Mouse (Mus musculus) embryonic stem cell, embryonic (primary cell): ENCODE measurements around the gene Sh3bgrl.

Experiments
- CTCF ChIA-PET, 4 experiments: fragments of 300-600 bp in 2 of 4; fragments of 350-600 bp in 2 of 4; sonication (Branson Sonifier 250); formaldehyde crosslinking; loops; one replicate each; lab custom pipeline; 2022; ENCODE audit warnings: inconsistent platforms in 2 of 4; lab: Charles Lee
- POLR2A ChIA-PET, 4 experiments: fragments of 300-600 bp in 2 of 4; fragments of 350-600 bp in 2 of 4; sonication (Branson Sonifier 250); formaldehyde crosslinking; loops; one replicate each; lab custom pipeline; 2022; ENCODE audit warnings: antibody characterized with exemption in 4 of 4, inconsistent platforms in 1 of 4; lab: Charles Lee

Gene Sh3bgrl

DNA sequence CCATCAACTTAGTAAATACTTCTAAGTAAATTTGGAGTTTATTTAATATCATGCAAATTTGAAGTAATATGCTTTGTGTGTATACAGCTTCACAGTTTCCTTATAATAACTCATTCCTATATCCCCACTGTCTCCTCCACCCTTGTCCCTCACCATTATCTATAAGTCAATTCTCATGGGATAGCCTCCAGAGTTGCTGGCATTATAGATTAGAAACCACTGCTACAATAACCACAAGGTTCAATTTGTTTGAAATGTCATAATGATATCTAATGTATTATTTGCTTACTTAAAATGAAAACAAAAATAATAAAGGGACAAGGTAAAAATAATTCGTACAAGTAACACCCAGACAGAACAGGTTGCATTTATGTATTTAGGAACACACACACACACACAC is 31.7 kb downstream of the Sh3bgrl start:
- ChIA-PET CTCF (no interaction called here), POLR2A (no interaction called here)

DNA sequence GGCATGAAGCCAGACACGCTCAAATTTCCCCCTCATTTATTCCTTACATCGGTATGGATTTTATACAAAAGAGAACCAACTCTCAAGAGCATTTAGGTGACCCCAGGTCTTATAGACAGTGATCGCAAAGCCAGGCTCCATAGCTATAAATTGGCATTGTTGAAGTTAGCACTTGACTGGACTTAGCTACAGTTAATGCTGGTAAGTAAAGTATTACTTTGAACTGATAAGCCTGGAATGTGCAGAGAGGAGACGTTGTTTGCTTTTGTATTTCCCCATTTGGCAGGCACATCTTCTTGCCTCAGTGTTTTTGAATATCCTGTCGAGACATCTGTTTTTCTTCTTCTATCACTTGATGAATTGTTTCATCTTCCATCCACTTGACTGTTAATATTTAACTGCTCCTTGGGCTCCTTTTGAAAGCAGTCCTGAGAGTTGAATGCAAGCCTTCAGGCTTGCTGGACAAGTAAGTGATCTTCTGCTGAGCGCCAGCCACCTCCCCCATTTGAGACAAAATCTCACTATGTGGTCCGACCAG is 32.5 kb downstream of the Sh3bgrl start:
- POLR2A ChIA-PET, result no interaction called here
- CTCF ChIA-PET, result no interaction called here

DNA sequence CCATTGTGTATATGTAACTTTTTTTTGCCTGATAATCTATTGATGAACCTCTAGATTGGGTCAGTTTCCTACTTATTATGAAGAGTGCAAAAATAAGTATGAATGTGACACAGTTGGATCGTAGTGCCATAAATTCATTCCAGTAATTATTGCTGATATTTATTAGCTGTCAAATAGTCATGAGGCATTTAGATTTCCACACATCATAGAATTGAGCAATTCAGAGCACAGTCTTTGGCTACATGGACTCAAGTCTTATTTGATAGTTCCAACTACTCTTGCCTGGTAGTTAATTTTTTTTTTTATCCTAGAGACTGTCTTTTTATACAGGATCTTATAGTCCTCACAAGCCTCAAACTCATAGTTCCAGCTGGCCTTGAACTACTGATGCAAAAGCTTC is 34.9 kb downstream of the Sh3bgrl start:
- ChIA-PET POLR2A (interaction anchor here in 1 of 4 experiments (0.6 kb wide), 1 partner anchor 8 kb away, joined by 4 read pairs; no protein-coding TSS in a partner anchor), CTCF (no interaction called here)

DNA sequence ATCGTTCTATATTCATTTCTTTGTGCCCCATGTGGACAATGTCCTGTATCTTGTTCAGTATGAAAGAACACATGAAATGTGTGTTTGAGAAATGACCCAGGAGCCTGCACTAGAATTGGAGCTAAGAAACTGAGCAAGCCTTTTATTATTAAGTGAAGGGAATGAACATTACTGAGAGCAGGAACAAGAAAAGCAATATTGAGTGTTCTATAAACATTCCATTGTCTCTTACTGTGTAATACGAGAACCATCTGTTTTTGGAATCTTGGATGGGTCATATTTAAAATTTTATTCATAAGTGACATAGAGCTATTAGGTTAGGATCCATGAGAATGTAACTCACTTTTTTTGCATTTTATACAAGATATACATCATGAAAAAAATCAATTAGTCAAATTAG is 36.7 kb downstream of the Sh3bgrl start:
- ChIA-PET POLR2A (no interaction called here), CTCF (no interaction called here)

DNA sequence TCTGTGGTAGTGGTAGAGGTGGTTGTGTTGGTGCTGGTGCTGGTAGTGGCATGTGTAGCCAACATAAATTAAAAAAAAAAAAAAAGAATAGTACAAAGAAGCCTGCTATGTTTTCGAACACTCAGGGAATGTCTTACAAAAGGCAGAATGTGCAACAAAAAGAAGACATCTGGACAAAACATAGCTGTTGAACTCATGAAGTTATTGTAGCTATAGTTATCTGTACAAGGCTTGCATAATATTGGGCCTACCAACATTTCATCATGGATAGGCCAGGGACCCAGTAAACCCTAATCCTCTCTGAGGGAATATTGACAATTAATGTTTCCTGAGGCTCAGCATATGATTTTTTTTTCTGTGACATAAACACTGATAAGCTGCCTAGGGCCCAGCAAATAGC is 37.3 kb downstream of the Sh3bgrl start:
- POLR2A ChIA-PET, result no interaction called here

DNA sequence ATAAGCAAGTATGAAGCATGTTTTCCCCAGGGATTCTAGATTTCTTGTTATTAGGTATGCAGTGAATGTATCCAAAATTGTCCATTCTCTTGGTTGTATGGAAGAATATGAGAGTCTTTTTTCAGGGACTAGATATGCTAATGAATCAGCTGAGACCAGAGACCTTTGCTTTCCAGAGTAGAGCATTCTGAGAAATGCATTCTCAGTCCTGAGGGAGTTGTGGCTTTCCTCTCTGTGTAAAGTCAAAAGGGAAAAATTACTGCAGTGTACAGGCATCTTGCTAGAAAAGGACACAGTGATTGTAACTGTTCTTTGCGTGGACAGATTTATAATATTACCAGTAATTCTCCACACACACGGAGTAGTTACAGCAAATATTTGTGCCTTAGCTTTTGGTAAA is 38.3 kb downstream of the Sh3bgrl start:
- POLR2A ChIA-PET, result no interaction called here
- CTCF ChIA-PET, result no interaction called here

More for the DNA sequence above, 37.3 kb downstream of the Sh3bgrl start:
- CTCF ChIA-PET, result no interaction called here

DNA sequence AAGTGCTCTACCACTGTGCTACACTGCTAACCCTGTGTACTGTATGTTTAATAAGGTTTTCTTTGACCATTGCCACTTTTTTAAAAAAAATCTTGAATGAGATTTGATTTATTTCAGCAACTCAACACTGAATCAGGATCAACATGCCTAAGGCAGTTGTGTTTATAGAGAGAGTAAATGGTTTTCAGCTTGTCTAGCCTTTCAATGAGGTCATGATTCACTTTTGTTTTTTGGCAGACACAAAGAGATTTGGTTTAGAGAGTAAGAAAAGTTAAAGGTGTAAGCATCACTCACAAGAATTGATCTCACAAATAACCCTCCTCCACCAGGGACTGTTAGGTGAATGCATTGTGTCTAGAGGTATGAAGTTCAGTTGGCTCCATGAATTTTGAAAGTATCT is 41.1 kb downstream of the Sh3bgrl start:
- CTCF ChIA-PET, result no interaction called here
- POLR2A ChIA-PET, result no interaction called here

DNA sequence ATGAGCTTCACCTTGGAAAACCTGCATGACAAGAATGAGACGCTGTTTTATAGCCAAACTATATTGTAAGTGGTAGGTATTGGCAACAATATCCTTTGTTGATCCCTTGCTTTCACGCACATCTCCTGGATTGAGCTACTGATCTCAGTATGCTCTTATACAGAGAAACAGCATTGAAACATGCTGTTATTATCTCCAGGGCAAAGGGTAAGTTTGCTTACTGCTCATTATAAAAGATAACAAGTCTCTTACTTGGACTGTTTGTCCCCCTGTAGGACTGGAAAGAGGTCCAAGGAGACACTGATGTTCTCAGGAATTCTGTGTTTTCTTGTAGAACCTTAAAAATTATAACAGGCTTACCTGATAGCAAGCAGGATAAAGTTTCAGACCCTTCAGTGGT is 41.7 kb downstream of the Sh3bgrl start:
- CTCF ChIA-PET, result no interaction called here
- POLR2A ChIA-PET, result no interaction called here

DNA sequence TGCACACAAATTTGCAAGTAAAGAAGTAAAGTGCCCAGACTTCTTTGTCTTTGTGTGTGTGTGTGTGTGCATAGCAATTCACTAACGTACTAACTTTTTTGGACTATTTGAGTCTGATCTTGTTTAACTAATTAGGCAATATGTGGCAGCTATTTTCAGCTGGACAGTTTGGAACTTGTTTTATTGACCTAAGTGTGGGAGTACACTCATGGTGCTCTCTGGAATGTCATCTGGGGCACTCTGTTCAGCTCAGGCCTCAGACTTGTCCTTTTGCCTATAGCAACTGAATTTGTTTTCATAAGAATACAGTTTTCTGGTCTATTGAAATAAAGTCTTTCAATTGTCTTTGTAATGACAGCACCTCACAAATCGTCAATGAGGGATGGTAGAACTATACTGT is 42.1 kb downstream of the Sh3bgrl start:
- POLR2A ChIA-PET, result no interaction called here
- CTCF ChIA-PET, result no interaction called here

DNA sequence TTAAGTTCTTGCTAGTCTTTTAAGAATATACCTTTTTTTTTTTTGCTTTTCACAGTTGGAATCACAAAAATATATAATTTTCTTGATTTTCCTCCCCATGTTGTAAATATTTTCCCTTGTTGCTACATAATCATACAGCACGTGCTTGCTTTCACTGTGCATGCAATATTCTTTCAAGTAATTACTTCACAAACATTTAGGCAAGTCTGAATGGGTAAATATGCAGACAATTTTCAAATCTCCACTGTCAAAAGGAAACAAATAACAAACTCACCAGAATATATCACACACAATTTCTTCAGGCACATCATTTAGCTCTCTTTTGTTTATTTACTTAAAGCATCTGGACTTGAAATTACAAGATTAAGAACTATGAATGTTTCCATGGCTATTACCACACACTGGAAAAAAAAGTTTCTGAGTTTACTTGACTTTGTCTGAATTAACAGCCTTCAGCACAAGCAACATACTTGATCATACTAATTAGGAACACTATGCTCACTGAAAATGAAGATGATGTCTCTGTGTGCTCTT is 46.2 kb downstream of the Sh3bgrl start:
- CTCF ChIA-PET, result no interaction called here

DNA sequence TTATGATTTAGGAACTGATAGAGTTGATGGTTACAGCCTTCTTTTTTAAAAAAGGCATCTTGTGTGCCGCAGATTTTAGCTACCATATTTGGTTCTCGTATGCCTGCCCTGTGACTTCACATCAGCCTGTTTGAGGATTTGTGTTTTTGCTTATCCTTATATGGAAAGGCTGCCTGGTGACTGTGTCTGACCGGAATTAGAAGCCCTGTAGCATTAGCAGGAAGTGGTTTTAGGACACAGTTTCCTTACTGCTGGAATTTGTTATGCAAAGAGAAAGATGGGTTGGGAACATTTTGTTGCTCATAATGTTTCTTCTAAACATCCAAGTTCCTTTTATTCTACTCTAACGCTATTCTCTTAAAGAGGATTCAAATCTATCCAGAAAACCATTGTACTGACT is 47.1 kb downstream of the Sh3bgrl start:
- POLR2A ChIA-PET, result no interaction called here
- CTCF ChIA-PET, result no interaction called here

More for the DNA sequence above, 46.2 kb downstream of the Sh3bgrl start:
- POLR2A ChIA-PET, result no interaction called here

DNA sequence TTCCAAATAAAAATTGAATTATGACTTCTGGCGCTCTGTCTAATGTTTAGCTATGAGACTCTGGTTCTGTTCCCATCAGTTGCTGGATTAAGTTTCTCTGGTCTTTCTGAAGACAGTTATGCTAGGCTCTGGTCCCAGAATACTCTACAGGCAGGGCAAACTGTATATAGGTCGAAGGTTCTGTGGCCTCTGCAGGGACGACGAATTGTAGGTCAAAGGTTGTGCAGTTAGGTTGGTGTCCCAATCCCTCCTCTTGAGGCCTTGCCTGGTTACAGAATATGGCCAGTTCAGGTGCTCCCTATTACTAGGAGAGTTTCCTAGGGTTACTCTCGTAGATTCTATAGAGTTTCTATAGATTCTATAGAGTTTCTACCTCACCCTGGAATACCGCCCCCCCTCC is 50.6 kb downstream of the Sh3bgrl start:
- ChIA-PET CTCF (no interaction called here), POLR2A (no interaction called here)

DNA sequence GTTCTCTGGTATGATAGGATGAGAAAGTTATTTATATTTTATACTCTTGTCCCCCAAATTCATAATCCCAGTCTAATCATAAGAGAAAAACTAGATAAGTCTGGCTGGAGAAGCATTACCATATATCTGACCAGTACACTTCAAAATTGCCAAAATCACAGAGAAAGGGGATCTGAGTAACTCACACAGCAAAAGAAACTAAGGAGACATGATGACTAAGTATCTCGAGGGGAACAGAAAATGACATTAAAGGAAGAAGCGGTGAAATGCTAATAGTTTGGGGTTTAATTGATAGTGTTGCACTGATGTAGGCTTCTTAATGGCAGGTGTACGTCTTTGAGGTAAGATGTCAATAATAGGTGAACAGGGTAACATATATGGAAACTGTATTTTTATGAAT is 51.9 kb downstream of the Sh3bgrl start:
- POLR2A ChIA-PET, result no interaction called here
- CTCF ChIA-PET, result no interaction called here

DNA sequence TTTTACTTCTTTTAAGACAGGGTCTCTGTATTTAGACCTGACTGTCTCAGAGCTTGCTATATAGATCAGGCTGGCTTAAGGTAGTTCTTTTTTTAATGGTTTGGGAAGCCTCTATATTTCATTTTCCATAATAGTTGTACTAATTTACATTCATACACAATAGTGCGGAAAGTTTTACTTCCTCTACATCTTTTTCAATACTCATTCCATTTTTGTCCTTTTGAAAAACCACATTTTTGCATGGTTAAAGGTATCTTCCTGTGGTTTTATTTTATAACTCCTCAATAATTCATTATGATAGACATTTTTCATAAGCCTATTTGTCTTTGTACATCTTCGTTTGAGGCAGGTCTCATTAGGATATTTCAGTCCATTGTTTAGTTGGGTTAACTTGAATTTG is 56.1 kb downstream of the Sh3bgrl start:
- ChIA-PET CTCF (no interaction called here), POLR2A (no interaction called here)

DNA sequence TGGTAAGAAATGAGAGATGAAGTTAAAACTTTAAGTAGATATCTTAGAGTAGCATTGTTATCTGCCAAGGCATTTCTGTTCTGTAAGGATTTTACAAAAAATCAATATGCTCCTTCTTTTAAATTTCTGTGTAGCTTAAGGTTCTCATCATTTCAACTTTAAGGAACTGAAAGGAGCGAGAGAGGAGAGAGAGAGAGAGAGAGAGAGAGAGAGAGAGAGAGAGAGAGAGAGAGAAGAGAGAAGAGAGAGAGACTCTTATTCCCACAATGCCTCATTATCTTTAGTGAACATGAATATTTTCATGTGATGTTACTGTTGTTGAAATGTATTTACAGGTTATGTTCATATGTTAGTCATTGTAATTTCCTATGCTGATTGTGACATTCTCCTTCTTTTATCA is 65.2 kb downstream of the Sh3bgrl start:
- POLR2A ChIA-PET, result no interaction called here
- CTCF ChIA-PET, result no interaction called here

DNA sequence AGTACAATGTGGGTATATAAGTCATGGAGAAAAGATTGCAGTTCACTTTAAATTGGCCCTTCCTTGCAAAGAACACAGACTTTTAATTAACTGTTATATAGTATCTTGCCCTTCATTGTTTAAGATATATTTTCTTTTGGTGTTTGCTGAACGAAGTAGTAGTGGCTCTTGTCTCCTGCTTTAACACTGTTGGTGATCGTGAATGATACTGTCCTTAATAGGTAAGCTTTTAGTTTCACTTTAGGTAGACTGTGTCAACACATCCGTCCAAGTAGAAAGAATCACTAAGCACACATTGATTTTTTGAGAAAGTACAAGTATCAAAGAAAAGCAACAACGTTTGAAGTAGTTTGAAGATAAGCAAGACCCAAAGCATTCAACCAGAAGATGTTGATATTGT is 65.7 kb downstream of the Sh3bgrl start:
- ChIA-PET POLR2A (no interaction called here), CTCF (no interaction called here)

DNA sequence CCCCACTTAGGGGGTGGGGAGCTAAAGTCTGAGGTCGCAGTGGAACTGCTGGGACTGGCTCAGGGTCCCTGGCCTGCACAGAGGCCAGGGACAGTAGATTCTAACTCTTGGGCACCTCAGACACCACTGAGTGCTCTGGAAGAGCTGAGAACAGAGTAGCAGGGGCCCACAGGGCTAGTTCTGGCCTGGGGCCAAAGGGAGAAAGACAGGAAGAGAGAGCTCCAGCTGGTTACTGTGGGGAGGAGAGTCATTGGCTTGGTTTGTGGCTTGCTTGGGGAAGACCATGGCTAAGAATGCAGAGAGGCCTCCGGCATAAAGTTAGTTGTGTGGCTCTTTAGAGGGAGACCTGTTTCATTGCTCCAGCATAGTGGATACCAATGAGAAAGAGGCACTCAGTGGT is 79.9 kb downstream of the Sh3bgrl start:
- ChIA-PET CTCF (no interaction called here), POLR2A (no interaction called here)

DNA sequence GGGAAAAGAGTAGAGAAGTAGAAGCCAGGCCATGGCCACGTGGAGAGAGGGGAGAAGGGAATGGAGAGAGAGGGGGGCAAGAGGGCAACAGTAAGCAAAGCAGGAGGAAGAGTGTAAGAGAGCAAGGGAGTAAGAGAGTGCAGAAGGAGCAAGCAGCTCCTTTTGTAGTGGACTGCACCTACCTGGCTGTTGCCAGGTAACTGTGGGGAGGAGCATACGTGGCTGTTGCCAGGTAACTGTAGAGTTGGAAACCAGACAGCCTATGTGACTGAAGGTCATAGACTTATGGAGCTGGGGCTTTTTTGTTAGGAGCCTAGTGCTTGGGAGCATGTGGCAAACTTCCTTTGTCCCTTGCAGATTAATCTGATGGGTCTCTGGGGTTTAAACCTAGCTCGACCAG is 80.3 kb downstream of the Sh3bgrl start:
- CTCF ChIA-PET, result interaction anchor here in 1 of 4 experiments (0.7 kb wide), 1 partner anchor 47 kb away, joined by 4 read pairs; no protein-coding TSS in a partner anchor
- POLR2A ChIA-PET, result no interaction called here

DNA sequence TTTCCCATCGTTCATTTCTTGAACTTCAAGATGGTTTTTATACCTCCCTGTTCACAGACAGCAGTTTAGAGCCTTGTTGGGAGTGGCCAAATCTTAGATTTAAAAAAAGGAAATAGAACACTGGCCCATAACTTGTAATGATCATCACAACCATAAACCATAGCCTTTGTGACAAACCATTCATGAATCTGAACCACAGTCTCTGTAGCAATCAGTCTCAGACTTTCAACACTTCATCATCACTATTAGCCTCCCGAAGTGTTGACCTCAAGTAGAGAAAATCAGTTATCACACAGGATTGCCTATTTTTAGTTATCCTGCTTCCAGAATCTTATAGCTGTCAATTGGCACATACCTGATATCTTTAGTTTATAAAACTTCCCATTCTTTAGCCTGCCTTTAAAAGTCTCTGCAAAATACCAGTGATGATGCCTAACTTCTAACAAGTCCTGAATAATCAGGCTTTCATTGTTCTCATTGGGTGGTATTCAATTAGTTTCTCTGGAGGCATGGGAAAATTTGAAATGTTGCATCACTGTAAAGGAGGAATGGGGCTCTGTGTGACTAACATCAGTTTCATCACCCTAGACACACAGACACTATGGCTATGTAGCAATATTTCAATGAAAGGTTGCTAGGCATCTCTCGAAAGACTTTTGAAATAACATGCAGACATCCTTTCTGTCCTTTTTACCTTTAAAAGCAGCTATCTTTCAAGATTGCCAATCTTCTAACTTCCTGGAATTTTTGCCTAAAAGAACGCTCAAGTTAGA is 89.7 kb downstream of the Sh3bgrl start:
- CTCF ChIA-PET, result no interaction called here
- POLR2A ChIA-PET, result no interaction called here

DNA sequence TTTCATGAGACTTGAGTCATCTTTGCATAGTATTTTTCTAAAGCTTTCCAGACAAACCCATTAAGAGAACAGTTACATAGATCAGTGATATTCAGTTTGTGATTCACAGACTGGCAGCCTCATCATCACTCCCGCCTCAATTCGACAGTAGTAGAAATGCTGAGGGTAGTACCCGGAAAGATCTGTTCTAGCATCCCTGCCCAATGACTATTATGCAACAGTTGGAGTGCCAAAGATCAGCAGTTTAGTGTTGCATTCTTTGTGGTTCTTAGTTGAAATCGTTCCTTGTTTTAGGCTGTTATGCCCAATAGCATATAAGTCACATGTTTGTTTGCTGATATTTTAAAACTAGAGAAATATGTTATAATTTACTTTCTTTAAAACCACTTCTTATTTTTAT is 94.4 kb downstream of the Sh3bgrl start:
- POLR2A ChIA-PET, result no interaction called here
- CTCF ChIA-PET, result no interaction called here

DNA sequence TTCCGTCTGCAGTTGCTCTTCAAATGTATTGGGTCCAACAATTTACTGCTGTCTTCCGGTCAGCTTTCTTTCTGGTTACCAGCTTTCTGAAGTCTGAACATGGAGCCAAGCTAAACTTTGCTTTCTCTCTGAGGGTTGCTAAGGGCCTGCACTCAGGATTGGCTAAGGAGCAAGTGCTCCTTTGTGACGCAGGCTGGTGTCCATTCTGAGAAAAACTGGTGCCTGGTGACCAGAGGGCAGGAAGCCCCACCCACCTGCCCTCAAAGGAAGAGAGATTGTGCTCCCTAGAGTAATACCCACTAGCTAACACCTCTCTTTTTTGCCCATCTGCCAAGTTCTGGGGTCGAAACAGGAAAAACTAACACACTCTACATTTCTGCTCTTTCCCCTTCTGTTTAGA is 95.8 kb downstream of the Sh3bgrl start:
- ChIA-PET POLR2A (no interaction called here), CTCF (no interaction called here)
